ENCODE assay signal across 9 mouse cellular contexts in the genomic region with DNA sequence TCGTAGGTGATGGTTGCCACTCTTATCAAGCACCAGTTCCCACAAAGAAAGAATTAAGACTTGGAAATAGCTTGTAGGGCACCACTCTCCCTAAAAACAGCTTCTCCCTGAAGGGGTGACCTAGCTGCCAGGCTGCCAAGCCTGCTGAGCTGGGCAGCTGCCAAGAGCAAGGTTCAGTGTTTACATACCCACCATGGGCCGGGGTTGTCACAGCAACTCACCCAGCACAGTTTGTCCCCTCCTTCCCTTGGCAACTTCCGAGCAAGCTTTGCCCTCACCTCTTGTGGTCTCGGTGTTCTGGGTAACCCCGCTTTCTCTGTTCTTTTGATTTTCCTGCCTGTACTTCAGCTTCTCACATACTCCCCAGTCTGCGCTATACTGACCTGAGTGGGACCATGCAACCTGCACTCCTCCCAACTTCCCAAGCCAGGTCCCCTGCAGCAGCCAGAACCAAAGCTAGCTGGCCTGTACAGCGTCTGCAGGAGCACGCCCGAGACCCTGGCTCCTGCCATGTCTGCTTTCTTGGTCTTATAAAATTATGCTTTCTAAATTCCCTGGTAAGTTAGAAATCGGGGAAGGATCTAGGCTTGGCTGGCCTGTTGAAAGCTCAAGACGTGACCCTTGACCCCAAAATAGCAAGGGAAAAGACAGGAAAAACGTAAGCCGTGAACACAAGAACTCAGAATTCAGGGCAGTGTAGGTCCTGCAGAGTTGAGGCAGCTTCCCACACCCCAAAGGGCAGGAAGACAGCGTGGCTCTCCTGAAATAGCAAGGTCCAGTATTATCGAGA. TPM values are rescaled to one million over a fixed set of nuclear protein-coding genes. Genes with fewer than 3 reads are reported as not detected.
DNase-seq lines count a peak whose midpoint lies in the region; ATAC-seq lines count a peak whose summit lies in the region.
"Had no signal": no experiment of that assay in that cellular context is flagged by ENCODE, and none has a peak within 500 bp of the region (broad histone marks: within the 10 kb centered on the region; RNA-seq: fewer than 3 reads in every experiment).

No protein-coding gene starts in this region.

- intact Hi-C loops in heart, postnatal 25 days (cut with DNase I) = no loop called here

- WGBS in midbrain, embryonic 14.5 days = 80% methylated on average over 15 of the region's 15 CpGs

- peak; percentile 59 for DNase-seq in cerebellum, adult 11 months
- peak; percentile 58 to 66 for DNase-seq in urinary bladder, adult 18-20 months (ENCODE audit: low spot score in 2 of 2)
- DNase-seq in urinary bladder, adult 2 months (ENCODE audit: low spot score) = no peak
- DNase-seq in heart, postnatal 25 days (ENCODE audit: low spot score) = peak; percentile 46
- peak; percentile 63 for DNase-seq in layer of hippocampus, adult 9-11 months
- DNase-seq in midbrain, embryonic 14.5 days = peak; percentile 62
- peak; percentile 56 for DNase-seq in thymus, postnatal 14 days

- H3K27me3 ChIP-seq in midbrain, embryonic 14.5 days (ENCODE audit: control insufficient read depth, insufficient read depth, low read length) = no peaks in the 10 kb centered on the region
- H3K27me3 ChIP-seq: megakaryocyte, embryonic 14.5 days had no signal

- no peaks in the 10 kb centered on the region for H3K4me1 ChIP-seq in midbrain, embryonic 14.5 days (ENCODE audit: control insufficient read depth, insufficient read depth, low read length)

- ATAC-seq in cerebellum, adult (ENCODE audit: insufficient number of reproducible peaks, low FRiP score, low TSS enrichment) = no peak
- ATAC-seq in midbrain, embryonic 14.5 days (ENCODE audit: low FRiP score, low TSS enrichment) = no peak

- no peaks in the 10 kb centered on the region for H3K36me3 ChIP-seq in midbrain, embryonic 14.5 days (ENCODE audit: control insufficient read depth, insufficient read depth, low read length)

- no peak overlapping the region for H3K4me2 ChIP-seq in midbrain, embryonic 14.5 days (ENCODE audit: low read length)

- H3K27ac ChIP-seq in midbrain, embryonic 14.5 days (replicated peaks; ENCODE audit: low read depth, low read length) = no peak overlapping the region

- H3K4me3 ChIP-seq in midbrain, embryonic 14.5 days (replicated peaks; ENCODE audit: low read depth, low read length) = no peak overlapping the region
- H3K4me3 ChIP-seq: megakaryocyte, embryonic 14.5 days had no signal

- no peak overlapping the region for H3K9ac ChIP-seq in midbrain, embryonic 14.5 days (replicated peaks; ENCODE audit: low read length)

- H3K9me3 ChIP-seq in midbrain, embryonic 14.5 days (ENCODE audit: control insufficient read depth, low read length) = no peaks in the 10 kb centered on the region

RNA-seq across cellular contexts. Expression of a gene that starts 17.6 kb away (rescaled TPM):
- 73.3 and 84.5 TPM in 2 replicates for polyA plus RNA-seq in urinary bladder, adult 2 months (2012; rRNA removed)
- total RNA-seq in heart, postnatal 25 days (2021) = 10 to 100 TPM; 72.5 to 75.1 TPM
- polyA plus RNA-seq in midbrain, embryonic 14.5 days (2014; fragmentation: Nextera tagmentation; extraction: Ambion mirVana) = 111 and 120 TPM in 2 replicates

RNA-seq across cellular contexts. Expression of a gene that starts 17.8 kb away (rescaled TPM):
- polyA plus RNA-seq in urinary bladder, adult 2 months (2012; rRNA removed) = 111 and 120 TPM in 2 replicates
- 100 to 1,000 TPM; 322 to 323 TPM for total RNA-seq in heart, postnatal 25 days (2021)
- polyA plus RNA-seq in midbrain, embryonic 14.5 days (2014; fragmentation: Nextera tagmentation; extraction: Ambion mirVana) = 249 and 250 TPM in 2 replicates

RNA-seq across cellular contexts. Expression of a gene that starts 31.5 kb away (rescaled TPM):
- 84.5 and 91.6 TPM in 2 replicates for polyA plus RNA-seq in urinary bladder, adult 2 months (2012; rRNA removed)
- total RNA-seq in heart, postnatal 25 days (2021) = 10 to 100 TPM; 39.6 to 43.9 TPM
- polyA plus RNA-seq in midbrain, embryonic 14.5 days (2014; fragmentation: Nextera tagmentation; extraction: Ambion mirVana) = 31.9 and 34.6 TPM in 2 replicates

RNA-seq across cellular contexts. Expression of a gene that starts 44.2 kb away (rescaled TPM):
- polyA plus RNA-seq in urinary bladder, adult 2 months (2012; rRNA removed) = 17.0 and 18.2 TPM in 2 replicates
- total RNA-seq in heart, postnatal 25 days (2021) = 1 to 10 TPM; 4.7 TPM
- 2.1 and 5.6 TPM in 2 replicates for polyA plus RNA-seq in midbrain, embryonic 14.5 days (2014; fragmentation: Nextera tagmentation; extraction: Ambion mirVana)

RNA-seq across cellular contexts. Expression of a gene that starts 46.8 kb away (rescaled TPM):
- 214 and 229 TPM in 2 replicates for polyA plus RNA-seq in urinary bladder, adult 2 months (2012; rRNA removed)
- 100 to 1,000 TPM; 274 to 277 TPM for total RNA-seq in heart, postnatal 25 days (2021)
- polyA plus RNA-seq in midbrain, embryonic 14.5 days (2014; fragmentation: Nextera tagmentation; extraction: Ambion mirVana) = 689 and 844 TPM in 2 replicates
